ENCODE assay signal across 10 mouse cellular contexts in genomic region chrX:9519969-9520368, GRCm38 (mm10). TPM values are rescaled to one million over a fixed set of nuclear protein-coding genes. Genes with fewer than 3 reads are reported as not detected.
DNase-seq lines count a peak whose midpoint lies in the region; ATAC-seq and TF ChIP-seq lines count a peak whose summit lies in the region.
"Not testable (repeated sequence)": the region's sequence is repeated elsewhere in the genome, so short reads cannot be mapped to it uniquely, and the experiment has no call there.
"Had no signal": no experiment of that assay in that cellular context is flagged by ENCODE, and none has a peak within 500 bp of the region (broad histone marks: within the 10 kb centered on the region; RNA-seq: fewer than 3 reads in every experiment).

No protein-coding gene starts in this region.

- not testable (repeated sequence) for H3K4me3 ChIP-seq in embryonic fibroblast, embryonic 13.5 days (ENCODE audit: insufficient read depth, low read length); heart, postnatal 0 days (ENCODE audit: low read depth, low read length); kidney, embryonic 14.5 days (ENCODE audit: low read length); neural tube, embryonic 11.5 days (ENCODE audit: low read depth, low read length)

- H3K9ac ChIP-seq in heart, postnatal 0 days (replicated peaks; ENCODE audit: low read depth, low read length); kidney, embryonic 14.5 days (ENCODE audit: low read depth, low read length); neural tube, embryonic 11.5 days (ENCODE audit: low read length): not testable (repeated sequence)

- not testable (repeated sequence) for H3K4me2 ChIP-seq in heart, postnatal 0 days (ENCODE audit: low read depth, low read length); kidney, embryonic 14.5 days (replicated peaks; ENCODE audit: low read depth, low read length); neural tube, embryonic 11.5 days (ENCODE audit: low read depth)

- TF ChIP-seq EP300 in heart, postnatal 0 days (IDR thresholded peaks at IDR 0.05; ENCODE audit: low read depth): not testable (repeated sequence)

- TF ChIP-seq POLR2A in embryonic fibroblast, embryonic 13.5 days (IDR thresholded peaks at IDR 0.05; ENCODE audit: low read depth, low read length): not testable (repeated sequence)

- not testable (repeated sequence) for H3K9me3 ChIP-seq in heart, postnatal 0 days (replicated peaks; ENCODE audit: control insufficient read depth, low read length); kidney, embryonic 14.5 days (ENCODE audit: control insufficient read depth, low read length); neural tube, embryonic 11.5 days (ENCODE audit: control insufficient read depth, low read length)

- TF ChIP-seq CTCF in embryonic fibroblast, embryonic 13.5 days (IDR thresholded peaks at IDR 0.05; ENCODE audit: borderline replicate concordance, insufficient read depth, low read length): peak; percentile 61; the same call in 1 of the 2 replicates
- TF ChIP-seq CTCF in heart, postnatal 0 days (IDR thresholded peaks at IDR 0.05; ENCODE audit: low read depth): peak; percentile 61

- not testable (repeated sequence) for H3K27me3 ChIP-seq in heart, postnatal 0 days (ENCODE audit: control insufficient read depth, insufficient read depth, low read length); kidney, embryonic 14.5 days (ENCODE audit: control insufficient read depth, insufficient read depth, low read length); neural tube, embryonic 11.5 days (ENCODE audit: control insufficient read depth, insufficient read depth, low read length)

- not testable (repeated sequence) for H3K36me3 ChIP-seq in heart, postnatal 0 days (replicated peaks; ENCODE audit: control insufficient read depth, insufficient read depth, low read length); kidney, embryonic 14.5 days (ENCODE audit: control insufficient read depth, insufficient read depth, low read length); neural tube, embryonic 11.5 days (ENCODE audit: control insufficient read depth, insufficient read depth, low read length)

- H3K4me1 ChIP-seq in embryonic fibroblast, embryonic 13.5 days (ENCODE audit: control insufficient read depth, insufficient read depth, low read length); heart, postnatal 0 days (ENCODE audit: control insufficient read depth, insufficient read depth); kidney, embryonic 14.5 days (ENCODE audit: control insufficient read depth, insufficient read depth, low read length); neural tube, embryonic 11.5 days (ENCODE audit: control insufficient read depth, insufficient read depth, low read length): not testable (repeated sequence)

- 19% methylated on average over 2 of the region's 2 CpGs for WGBS in heart, postnatal 0 days
- WGBS in kidney, embryonic 14.5 days: 28% methylated on average over 2 of the region's 2 CpGs
- WGBS in neural tube, embryonic 11.5 days: 61% methylated on average over 2 of the region's 2 CpGs

- peak; percentile 33 for DNase-seq in ES-CJ7 (ENCODE audit: low read depth, low spot score)
- peak; percentile 13 for DNase-seq in c-Kit-positive CD71-positive TER-119-positive erythroid progenitor cells, embryonic 14.5 days (ENCODE audit: low spot score)
- peak; percentile 5 for DNase-seq in heart, postnatal 0 days (ENCODE audit: low spot score)
- DNase-seq in lung, adult 18-20 months: peak; percentile 5 to 25
- DNase-seq in neural tube, embryonic 11.5 days (ENCODE audit: low spot score): peak; percentile 51
- peak; percentile 5 for DNase-seq in testis, postnatal 14 days (ENCODE audit: low spot score)

- not testable (repeated sequence) for H3K27ac ChIP-seq in embryonic fibroblast, embryonic 13.5 days (ENCODE audit: insufficient read depth, low read length); heart, postnatal 0 days (ENCODE audit: low read depth); kidney, embryonic 14.5 days (ENCODE audit: low read depth, low read length); neural tube, embryonic 11.5 days (ENCODE audit: low read depth, low read length)

- not testable (repeated sequence) for ATAC-seq in heart, postnatal 0 days (ENCODE audit: insufficient read depth, low read depth); neural tube, embryonic 11.5 days (ENCODE audit: insufficient read depth, low FRiP score, low TSS enrichment)
- ATAC-seq in kidney, embryonic 14.5 days (ENCODE audit: low FRiP score, low TSS enrichment): peak; percentile 49; the same call in 1 of the 2 replicates

RNA-seq across cellular contexts. Expression of gene Cybb, which starts 32.4 kb away (rescaled TPM):
- 0.48 and 2.8 TPM in 2 replicates for polyA plus RNA-seq in embryonic fibroblast, embryonic 13.5 days (2011; ENCODE audit: insufficient read length, low read depth, missing spikeins)
- total RNA-seq in heart, postnatal 0 days (2014; rRNA removed; ENCODE audit: low replicate concordance): 0.54 and 1.4 TPM in 2 replicates
- 1.6 and 1.7 TPM in 2 replicates for polyA plus RNA-seq in heart, postnatal 0 days (2015; fragmentation: Nextera tagmentation; extraction: Ambion mirVana)
- 1.7 and 3.1 TPM in 2 replicates for polyA plus RNA-seq in kidney, embryonic 14.5 days (2014; fragmentation: Nextera tagmentation; extraction: Ambion mirVana)
- polyA plus RNA-seq in neural tube, embryonic 11.5 days (2014; fragmentation: Nextera tagmentation; extraction: Ambion mirVana): 0.88 and 0.97 TPM in 2 replicates

RNA-seq across cellular contexts. Expression of gene H2al1o, which starts 52.2 kb away (rescaled TPM):
- polyA plus RNA-seq in embryonic fibroblast, embryonic 13.5 days (2011; ENCODE audit: insufficient read length, low read depth, missing spikeins): not detected in 2 replicates
- total RNA-seq in heart, postnatal 0 days (2014; rRNA removed; ENCODE audit: low replicate concordance): not detected in 2 replicates
- not detected in 2 replicates for polyA plus RNA-seq in heart, postnatal 0 days (2015; fragmentation: Nextera tagmentation; extraction: Ambion mirVana)
- not detected in 2 replicates for polyA plus RNA-seq in kidney, embryonic 14.5 days (2014; fragmentation: Nextera tagmentation; extraction: Ambion mirVana)
- not detected in 2 replicates for polyA plus RNA-seq in neural tube, embryonic 11.5 days (2014; fragmentation: Nextera tagmentation; extraction: Ambion mirVana)
- total RNA-seq: gastrocnemius, postnatal 36 days; left cerebral cortex, adult 8-10 months had no signal
